Mouse (Mus musculus): ENCODE results near the gene Gm10153. TPM values are rescaled to one million over a fixed set of nuclear protein-coding genes. Genes with fewer than 3 reads are reported as not detected.
"Not testable (repeated sequence)": the region's sequence is repeated elsewhere in the genome, so short reads cannot be mapped to it uniquely, and the experiment has no call there.

Gene Gm10153
- total RNA-seq (2021), result not detected

DNA sequence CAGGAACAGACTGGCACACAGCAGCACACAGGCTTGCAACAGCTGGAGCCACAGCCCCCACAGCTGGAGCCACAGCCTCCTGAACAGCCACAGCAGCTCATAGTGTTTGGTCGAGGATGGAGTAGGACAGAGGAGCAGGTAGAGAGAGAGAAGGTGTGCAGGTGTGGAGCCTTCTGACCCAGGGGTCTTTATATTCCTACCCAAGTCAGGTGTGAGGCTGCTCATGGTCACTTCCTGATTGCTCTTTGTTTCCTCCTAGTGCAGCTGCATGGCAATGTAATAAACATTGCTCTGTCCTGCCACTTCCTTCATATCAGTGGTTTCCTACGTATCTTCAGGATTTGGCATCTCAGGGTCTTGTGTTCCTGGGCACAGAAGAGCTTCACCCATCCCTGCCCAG, at the start of gene Gm10153:
Gm10153 (minus strand) TSS at position 101 of the 400 bp plus-strand sequence.
- intact Hi-C loops (cut with DNase I), result no loop called here
- DNase-seq (ENCODE audit: low spot score in 2 of 2), result no peak

DNA sequence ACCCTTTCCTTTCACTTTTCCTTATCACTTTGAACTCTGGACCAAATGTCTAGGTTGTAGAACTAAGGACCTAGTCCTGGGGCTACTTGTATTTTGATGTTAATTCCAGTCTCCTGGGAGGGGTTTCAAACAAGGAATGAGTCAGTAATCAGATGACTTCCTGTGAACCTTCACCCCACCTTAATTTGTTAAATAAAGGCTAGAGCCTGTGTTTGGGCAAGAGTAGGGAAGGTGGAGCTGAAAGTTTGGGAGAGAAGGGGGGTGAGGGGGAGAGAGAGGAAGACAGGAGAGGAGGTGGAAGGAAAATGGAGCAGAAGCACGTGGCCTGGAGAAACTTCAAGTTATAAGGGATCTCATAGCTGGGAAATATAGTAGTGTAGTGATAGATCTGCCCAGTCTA, 41.4 kb upstream of the Gm10153 start:
- intact Hi-C loops (cut with DNase I), result no loop called here
- no peak for DNase-seq (ENCODE audit: low spot score in 2 of 2)

DNA sequence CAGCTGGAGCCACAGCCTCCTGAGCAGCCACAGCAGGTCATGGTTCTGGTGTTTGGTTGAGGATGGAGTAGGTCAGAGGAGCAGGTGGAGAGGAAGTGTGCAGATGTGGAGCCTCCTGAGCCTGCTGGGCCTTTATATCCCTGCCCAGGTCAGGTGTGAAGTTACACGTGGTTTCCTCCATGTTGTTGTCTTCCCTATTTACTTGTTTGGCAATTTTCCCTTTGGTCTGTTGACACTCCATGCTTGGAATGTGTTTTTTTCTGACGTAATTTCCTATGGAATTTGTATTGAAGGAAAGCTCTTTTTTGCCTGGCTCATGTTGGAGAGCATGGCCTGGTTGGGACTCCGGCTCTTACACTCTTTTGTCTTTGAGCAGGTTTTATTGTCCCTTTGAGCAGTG, 39.7 kb upstream of the Gm10153 start, which contains the start of gene Krtap5-5:
Krtap5-5 (minus strand) TSS at position 101 of the 400 bp plus-strand sequence.
- DNase-seq (ENCODE audit: low spot score in 2 of 2); intact Hi-C loops (cut with DNase I): not testable (repeated sequence)

DNA sequence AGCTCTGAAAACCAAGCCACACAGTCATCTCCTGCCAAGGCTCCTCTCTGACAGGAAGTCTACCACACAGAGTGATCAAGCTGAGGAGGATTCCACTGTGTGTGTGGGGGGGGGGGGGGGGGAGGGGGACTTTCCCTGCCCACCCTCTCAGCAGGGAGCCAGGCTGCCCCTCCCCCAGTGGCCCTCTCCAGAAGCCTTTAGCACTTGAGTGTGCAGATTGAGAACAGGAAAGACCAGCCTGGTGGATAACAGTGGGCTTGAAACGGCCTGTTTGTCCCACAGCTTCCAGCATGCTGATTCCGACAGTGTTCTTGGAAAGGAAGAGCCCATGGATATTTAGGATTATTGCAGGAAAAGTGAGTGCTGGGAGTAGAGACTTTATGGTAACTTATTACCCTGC, 34.3 kb upstream of the Gm10153 start:
- no peak for DNase-seq (ENCODE audit: low spot score in 2 of 2)
- intact Hi-C loops (cut with DNase I), result no loop called here

DNA sequence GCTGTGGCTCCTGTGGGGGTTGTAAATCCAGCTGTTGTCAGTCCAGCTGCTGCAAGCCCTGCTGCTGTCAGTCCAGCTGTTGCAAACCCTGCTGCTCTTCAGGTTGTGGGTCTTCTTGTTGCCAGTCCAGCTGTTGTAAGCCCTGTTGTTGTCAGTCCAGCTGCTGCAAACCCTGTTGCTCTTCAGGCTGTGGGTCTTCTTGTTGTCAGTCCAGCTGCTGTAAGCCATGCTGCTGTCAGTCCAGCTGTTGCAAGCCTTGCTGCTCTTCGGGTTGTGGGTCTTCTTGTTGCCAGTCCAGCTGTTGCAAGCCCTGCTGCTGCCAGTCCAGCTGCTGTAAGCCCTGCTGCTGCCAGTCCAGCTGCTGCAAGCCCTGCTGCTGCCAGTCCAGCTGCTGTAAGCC, 21.9 kb upstream of the Gm10153 start:
- intact Hi-C loops (cut with DNase I); DNase-seq (ENCODE audit: low spot score in 2 of 2): not testable (repeated sequence)

DNA sequence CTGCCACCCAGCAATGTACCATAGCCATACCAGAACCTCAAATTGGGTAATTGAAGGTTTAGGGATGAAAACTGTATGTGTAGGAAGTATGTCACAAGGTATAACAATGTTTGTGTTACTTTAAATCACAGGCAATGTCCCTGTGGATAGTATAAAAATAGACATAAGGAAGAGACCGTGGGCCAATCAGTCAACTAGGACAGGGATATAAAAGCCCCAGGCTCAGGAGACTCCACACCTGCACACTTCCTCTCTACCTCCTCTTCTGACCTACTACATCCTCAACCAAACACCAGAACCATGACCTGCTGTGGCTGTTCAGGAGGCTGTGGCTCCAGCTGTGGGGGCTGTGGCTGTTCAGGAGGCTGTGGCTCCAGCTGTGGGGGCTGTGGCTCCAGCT, 21.4 kb upstream of the Gm10153 start, which contains the start of gene Gm7579:
Gm7579 (plus strand) TSS at position 301 of the 400 bp plus-strand sequence.
- intact Hi-C loops (cut with DNase I), result no loop called here
- no peak for DNase-seq (ENCODE audit: low spot score in 2 of 2)

DNA sequence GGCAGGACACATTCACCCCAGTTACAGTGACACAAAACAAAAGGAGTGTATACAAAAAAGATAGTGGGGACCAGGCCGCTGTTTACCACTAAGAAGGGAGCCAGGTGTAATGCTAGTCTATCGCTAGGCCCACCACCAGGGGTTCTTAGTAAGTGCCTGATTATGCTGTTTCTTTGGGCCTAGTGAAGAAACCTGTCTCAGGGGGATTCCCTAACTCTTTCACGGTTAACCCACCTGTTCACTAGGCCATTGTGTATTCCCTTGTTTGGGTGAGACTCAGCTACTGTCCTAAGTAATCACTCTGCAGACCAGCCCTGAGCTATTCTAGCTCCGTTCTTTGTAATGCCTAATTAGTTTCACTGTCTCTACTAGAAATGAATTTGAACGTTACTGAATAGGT, 16.7 kb upstream of the Gm10153 start:
- DNase-seq (ENCODE audit: low spot score in 2 of 2); intact Hi-C loops (cut with DNase I): not testable (repeated sequence)

DNA sequence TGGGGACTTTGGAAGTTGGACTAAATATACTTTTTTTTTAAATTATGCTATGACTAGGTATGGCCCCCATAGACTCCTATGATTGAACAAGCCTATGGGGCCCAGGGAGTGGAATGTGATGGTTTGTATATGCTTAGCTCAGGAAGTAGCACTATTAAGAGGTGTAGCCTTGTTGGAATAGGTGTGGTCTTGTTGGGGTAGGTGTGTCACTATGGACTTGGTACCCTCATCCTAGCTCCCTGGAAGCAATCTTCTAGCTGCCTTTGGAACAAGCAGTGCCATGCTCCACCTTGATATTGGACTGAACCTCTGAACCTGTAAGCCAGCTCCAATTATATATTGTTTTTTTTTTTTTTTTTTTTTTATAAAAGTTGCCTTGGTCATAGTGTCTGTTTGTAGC, 15.3 kb upstream of the Gm10153 start:
- intact Hi-C loops (cut with DNase I), result no loop called here

DNA sequence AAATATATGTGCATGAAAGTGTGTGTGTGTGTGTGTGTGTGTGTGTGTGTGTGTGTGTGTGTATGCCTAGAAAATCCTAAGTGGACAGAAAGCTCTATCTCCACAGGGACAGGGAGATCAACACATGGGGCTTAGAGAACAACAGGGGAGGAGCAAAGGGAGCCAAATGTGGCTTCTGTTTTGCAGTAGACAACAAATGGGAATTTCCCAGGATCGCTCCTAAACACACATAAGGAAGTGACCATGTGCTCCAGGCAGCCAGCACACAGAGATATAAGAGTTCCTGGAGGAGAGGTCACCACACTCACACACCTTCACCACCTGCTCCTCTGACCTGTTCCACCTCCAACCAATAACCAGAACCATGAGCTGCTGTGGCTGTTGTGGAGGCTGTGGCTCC, 10.9 kb upstream of the Gm10153 start, which contains the start of gene Krtap5-3:
Krtap5-3 (plus strand) TSS at position 301 of the 400 bp plus-strand sequence.
- no peak for DNase-seq (ENCODE audit: low spot score in 2 of 2)
- intact Hi-C loops (cut with DNase I), result no loop called here

More for the DNA sequence above, 15.3 kb upstream of the Gm10153 start:
- DNase-seq (ENCODE audit: low spot score in 2 of 2), result no peak

DNA sequence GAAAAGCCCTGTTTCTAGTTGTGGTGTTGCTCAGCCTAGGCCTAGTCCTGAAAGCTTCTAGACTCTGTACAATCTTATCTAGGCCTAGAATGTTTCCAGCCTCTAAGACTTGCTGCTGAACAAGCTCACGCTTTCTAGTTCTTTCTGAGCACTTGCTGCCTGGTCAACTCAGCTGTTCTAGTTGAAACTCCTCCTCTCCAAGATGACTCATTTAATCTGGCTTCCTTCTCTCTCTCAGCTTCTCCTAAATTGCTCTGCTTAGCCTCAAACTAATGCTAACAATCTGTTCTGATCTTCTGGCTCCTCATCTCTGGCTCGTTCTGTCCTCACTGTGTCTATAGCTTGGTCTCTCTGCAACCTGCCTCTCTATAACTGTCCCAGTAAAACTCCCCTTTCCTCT, 8.6 kb upstream of the Gm10153 start:
- no peak for DNase-seq (ENCODE audit: low spot score in 2 of 2)
- intact Hi-C loops (cut with DNase I), result no loop called here

DNA sequence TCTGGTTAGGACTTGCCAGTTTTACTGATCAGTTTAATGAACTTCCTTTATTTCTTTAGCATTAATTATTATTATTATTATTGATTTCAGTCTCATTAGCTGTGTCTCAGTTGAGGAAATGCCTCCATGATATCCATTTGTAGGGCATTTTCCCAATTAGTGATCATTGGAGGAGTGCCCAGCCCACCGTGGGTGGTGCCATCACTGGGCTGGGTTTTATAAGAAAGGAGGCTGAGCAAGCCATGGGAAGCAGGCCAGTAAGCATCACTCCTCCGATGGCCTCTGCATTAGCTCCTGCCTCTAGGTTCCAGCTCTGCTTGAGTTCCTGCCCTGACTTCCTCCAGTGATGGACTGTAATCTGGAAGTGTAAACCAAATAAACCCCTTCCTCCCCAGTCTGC, 2.0 kb downstream of the Gm10153 start:
- intact Hi-C loops (cut with DNase I), result no loop called here
- no peak for DNase-seq (ENCODE audit: low spot score in 2 of 2)

DNA sequence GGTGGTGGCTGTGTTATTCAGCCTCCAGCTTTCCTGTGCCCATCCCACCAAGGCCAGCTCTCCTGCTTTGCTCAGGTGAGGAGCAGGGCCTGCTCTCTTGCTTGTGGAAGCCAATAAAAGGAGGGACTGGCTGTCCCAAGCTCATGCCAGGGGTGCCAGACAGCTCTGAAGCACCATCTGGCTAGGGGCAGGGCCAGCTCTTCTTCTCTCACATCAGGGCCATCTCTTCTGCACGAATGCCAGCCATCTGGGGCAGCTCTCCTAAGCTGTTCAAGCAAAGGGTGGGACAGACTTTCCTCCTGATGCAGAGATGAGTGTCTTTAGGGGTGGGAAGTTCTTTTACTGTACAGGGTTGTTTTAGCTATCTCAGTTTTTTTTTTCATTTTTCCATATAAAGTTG, 9.2 kb downstream of the Gm10153 start:
- intact Hi-C loops (cut with DNase I), result no loop called here
- no peak for DNase-seq (ENCODE audit: low spot score in 2 of 2)

DNA sequence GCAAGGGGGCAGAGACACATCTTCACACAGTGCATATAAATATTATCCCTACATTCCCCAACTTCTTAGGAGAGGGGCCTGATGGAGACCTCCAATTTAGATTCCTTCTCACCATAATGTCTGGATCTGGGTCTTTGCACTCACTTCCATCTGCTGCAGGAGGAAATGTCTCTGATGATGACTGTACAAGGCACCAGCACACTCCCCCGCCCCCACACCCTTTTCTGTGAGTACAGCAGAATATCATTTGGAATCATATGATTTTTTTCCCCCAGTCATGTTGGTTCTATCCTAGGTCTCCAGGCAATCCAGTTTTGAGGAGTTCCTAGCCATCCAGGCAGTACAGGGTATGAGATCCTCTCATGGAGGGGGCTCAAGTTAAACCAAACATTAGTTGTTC, 11.5 kb downstream of the Gm10153 start:
- no peak for DNase-seq (ENCODE audit: low spot score in 2 of 2)
- intact Hi-C loops (cut with DNase I), result no loop called here

DNA sequence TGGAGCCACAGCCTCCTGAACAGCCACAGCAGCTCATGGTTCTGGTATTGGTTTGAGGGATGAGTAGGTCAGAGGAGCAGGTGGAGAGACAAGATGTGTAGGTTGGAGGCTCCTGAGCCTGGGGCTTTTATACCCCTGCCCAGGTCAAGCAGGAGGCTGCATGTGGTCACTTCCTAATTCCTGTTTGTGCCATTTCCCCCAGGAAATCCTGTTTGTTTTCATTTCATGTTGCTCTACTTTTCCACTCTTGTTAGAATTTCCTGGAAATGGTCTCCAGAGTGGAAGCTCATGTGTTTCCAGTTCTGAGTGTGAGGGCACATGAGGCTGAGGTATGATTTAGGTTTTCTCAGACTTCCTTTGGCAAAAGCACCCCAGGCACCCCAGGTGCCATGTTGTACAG, 14.3 kb downstream of the Gm10153 start, which contains the start of gene Krtap5-2:
Krtap5-2 (minus strand) TSS at position 101 of the 400 bp plus-strand sequence.
- DNase-seq (ENCODE audit: low spot score in 2 of 2); intact Hi-C loops (cut with DNase I): not testable (repeated sequence)

DNA sequence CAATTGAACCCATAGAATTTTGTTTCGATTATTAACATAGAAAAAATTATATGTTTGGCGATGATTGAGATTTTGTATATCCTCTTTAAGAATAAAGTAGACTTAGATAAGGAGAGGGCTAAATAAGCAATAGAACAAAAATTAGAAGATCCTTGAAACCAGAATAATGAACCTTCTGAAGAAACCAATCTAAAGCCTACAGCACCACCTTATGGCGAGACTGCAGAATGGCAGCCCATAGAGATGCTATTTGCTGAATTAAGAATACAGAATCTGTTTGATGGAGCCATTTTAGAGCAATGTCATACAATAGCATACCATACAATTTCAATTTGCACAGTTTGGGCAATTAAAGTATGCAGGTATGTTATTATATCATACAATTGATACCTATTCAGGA, 20.4 kb downstream of the Gm10153 start:
- DNase-seq (ENCODE audit: low spot score in 2 of 2), result no peak

DNA sequence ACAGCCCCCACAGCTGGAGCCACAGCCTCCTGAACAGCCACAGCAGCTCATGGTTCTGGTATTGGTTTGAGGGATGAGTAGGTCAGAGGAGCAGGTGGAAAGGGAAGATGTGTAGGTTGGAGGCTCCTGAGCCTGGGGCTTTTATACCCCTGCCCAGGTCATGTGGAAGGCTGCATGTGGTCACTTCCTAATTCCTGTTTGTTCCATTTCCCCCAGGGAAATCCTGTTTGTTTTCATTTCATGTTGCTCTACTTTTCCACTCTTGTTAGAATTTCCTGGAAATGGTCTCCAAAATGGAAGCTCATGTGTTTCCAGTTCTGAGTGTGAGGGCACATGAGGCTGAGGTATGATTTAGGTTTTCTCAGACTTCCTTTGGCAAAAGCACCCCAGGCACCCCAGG, 24.6 kb downstream of the Gm10153 start, which contains the start of gene Gm4553:
Gm4553 (minus strand) TSS at position 101 of the 400 bp plus-strand sequence.
- DNase-seq (ENCODE audit: low spot score in 2 of 2); intact Hi-C loops (cut with DNase I): not testable (repeated sequence)

More for the DNA sequence above, 20.4 kb downstream of the Gm10153 start:
- intact Hi-C loops (cut with DNase I), result no loop called here

DNA sequence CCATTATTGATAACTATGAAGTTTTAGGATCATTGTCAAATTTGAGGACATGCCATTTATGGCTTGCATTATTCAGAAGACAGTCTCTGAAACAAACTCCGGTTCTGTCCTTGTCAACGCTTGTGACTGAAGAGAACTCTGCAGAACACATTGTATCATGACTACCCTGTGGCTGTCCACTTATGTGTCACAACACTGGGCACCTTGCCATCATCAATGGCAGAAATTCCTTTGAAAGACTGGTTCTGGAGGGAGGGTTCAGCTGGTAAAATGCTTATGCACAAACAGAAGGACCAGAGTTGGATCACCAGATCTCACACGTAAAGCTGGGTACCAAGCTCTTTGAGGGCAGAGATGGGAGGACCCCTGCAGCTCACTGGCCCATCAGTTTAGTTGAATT, 30.8 kb downstream of the Gm10153 start:
- intact Hi-C loops (cut with DNase I), result no loop called here
- DNase-seq (ENCODE audit: low spot score in 2 of 2), result no peak

DNA sequence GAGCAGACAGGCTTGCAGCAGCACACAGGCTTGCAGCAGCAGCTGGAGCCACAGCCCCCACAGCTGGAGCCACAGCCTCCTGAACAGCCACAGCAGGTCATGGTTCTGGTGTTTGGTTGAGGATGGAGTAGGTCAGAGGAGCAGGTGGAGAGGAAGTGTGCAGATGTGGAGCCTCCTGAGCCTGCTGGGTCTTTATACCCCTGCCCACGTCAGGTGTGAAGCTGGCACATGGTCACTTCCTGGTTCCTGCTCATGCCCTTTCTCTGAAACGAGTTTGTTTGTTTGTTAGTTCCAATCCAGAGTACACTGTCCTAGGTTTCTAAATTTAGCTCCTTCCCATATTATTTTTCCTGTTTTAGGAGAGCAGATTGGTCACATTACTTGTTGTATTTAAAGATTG, 33.2 kb downstream of the Gm10153 start, which contains the start of gene Gm29735:
Gm29735 (minus strand) TSS at position 101 of the 400 bp plus-strand sequence.
- intact Hi-C loops (cut with DNase I); DNase-seq (ENCODE audit: low spot score in 2 of 2): not testable (repeated sequence)

DNA sequence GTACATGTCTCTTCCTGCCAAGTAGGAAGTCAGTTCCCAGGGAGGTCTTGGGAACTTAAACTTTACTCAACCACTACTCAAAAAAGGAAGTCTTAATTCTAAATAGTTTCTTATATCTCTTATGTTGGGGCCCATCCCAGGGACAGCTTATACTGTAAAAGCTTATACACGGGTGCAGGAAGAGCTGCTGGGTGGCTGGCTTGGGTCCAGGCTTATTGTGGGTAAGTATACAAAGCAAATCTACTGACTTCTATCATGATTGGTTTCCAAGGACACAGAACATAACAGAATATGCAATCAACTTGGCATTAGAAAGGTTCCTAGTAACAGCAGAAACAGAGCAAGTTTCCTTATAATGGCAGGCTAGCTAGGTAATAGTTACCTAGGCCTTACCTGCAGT, 34.9 kb downstream of the Gm10153 start:
- intact Hi-C loops (cut with DNase I), result no loop called here
- DNase-seq (ENCODE audit: low spot score in 2 of 2), result no peak

DNA sequence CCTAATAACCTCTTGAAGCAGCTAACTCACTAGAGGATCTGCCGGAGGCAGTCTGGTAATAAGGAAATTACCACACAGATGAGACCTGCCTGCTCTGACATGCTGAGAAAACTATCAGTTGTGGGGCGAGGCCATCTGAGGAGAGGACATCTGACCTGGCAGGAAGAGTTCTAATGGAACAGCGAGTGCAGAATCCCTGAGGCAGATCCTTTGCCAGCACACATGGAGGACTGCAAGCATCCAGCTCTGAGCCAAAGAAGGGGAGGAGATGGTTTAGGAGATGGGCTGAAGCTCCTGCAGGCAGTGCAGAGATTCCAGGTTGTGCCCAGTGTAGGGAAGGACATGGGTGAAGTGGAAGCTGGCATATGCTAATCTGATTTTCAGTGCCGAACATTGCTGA, 38.0 kb downstream of the Gm10153 start:
- no peak for DNase-seq (ENCODE audit: low spot score in 2 of 2)
- intact Hi-C loops (cut with DNase I), result no loop called here

DNA sequence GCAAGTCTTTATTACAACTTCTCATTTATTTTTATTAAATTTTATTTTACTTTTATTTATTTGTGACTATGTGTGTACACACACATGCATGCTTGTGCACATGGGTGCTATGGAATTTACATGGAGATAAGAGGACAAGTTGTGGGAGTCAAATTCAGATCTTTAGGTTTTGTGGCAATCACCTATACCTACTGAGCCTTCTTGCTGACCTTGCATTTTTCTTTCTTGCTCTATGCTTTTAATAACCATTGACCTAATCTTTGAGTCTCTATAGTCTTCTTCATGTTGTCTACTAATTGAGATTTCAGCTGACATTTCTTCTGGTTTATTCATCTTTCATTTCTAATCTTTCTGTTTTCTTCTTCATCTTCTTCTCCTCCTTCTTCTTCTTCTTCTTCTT, 41.6 kb downstream of the Gm10153 start:
- intact Hi-C loops (cut with DNase I), result loop anchor here (5.0 kb wide), 1 partner anchor 99 kb away; no protein-coding TSS in a partner anchor
- no peak for DNase-seq (ENCODE audit: low spot score in 2 of 2)

DNA sequence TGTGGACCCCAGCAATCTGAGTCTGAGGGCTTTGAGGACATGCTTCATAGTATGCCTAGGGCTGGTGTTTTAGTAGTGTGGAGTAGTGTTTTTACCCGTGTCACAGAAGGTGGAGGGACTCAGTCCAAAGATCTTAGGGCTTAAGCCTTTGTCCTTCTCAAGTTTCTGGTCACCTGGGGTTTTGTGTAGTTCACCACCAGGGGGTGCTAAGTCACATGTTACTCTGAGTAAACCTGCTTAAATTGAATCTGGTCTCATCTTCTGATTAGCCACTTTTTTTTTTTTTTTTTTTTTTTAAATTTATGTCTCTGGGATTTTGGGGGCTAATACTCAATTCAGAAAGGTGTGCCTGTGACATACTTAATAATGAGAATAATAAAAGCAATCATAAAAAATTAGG, 44.2 kb downstream of the Gm10153 start:
- peak in 1 of 2 experiments; percentile 12 for DNase-seq (ENCODE audit: low spot score in 2 of 2)
- intact Hi-C loops (cut with DNase I), result loop anchor here (5.0 kb wide), 1 partner anchor 101 kb away; no protein-coding TSS in a partner anchor

Measured in left cerebral cortex, postnatal 36 days (tissue).